Mouse (Mus musculus) yolk sac, embryonic 10.5 days (tissue): ENCODE measurements around the gene Szrd1.

Experiments used
- DNase-seq: peaks from one replicate; pipeline ENCODE4 v3.0.0-alpha.2; 2017; ENCODE audit warnings: low spot score

Szrd1 gene

DNA sequence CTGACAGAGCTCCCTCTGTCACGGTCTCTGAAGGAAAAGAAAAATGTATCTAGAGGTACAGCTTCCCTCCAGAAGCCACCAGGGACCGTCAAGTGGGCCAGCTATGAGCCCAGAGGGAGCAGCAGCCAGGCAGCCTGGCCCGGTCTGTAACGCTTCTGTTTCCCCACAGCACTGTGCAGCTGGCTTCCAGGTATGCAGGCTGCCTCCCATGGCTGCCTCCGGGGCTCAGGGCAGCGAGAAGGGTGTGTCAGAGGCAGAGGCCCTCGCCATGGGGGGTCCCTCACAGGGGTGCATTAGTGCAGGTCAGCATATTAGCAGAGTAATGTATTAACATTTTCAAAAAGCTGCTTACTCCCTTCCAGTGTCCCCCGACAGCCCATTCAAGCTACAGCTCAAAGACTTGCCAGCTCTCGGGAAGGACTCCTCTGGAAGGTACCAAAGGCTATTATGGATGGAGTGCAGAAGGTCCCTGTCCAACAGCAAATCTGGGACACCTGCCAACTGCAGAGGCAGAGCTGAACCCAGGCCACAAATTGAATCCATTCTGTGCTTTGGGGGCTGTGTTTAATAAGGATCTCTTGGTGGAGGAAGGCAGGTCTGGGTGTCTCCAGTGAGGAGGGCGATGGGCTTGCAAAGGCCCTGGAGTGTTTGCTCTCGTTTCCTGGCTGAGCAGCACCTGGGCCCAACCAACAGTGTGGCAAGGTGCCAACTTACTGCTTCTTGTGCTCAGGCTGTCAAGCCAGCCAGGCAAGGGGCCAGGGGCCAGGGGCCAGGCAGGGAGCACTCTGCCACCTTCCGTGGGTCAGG is 72.7 kb downstream of the Szrd1 start:
- DNase-seq, result no peak

DNA sequence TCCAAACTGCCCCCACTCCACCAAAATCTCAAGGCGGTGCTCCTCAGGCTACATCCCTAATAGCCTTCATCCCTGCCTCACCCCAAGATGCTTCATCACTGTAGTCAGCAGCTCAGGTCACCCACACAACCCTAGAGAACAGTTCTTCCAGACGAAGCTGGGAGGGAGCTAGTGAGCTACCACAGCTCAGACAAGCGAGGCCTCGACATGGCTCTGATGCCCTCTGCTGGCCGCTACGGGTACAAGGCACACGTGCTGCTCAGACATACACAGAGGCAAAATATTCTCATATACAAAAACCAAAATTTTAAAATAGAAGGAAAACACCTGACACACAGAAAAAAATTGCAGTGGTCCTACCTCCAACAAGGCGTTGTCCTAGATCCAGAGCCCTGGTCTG is 74.5 kb downstream of the Szrd1 start:
- peak; percentile 74 for DNase-seq

DNA sequence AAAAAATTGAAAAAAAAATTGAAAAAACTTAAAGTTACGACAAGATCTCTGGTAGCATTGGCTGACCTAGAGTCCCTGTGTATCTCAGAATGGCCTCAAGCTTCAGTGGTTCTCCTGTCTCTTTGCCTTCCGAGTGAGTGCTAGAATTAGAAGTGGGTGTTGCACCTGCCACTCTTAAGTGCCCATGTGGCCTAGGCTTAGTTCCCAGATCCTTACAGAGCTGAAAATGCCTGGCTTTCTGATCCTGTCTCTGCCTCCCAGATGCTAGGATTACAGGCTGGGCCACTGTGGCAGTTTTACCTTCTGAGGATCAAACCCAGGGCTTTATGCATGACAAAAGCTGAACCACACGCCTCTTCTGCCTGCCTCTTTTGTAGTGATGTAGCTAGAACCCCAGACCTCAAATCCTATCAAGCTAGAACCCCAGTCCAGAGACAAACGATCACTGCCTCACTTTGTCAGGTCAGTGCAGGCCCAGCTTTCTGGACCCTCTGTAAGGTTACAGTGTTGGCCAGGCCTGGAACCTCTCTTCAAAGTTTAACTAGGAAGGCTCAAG is 75.4 kb downstream of the Szrd1 start:
- DNase-seq, result no peak
